Mouse (Mus musculus) heart, embryonic 14.5 days (tissue): ENCODE data around the gene Fam126a. TPM values are rescaled to one million over a fixed set of nuclear protein-coding genes. Genes with fewer than 3 reads are reported as not detected.

Experiments used
- ATAC-seq: fragments of 200-750 bp; cut with Nextera tagmentation; 2 replicates; pipeline ENCODE4 v1.8.0; 2017; ENCODE audit warnings: low read depth, moderate TSS enrichment; ENCODE audit not compliant: insufficient number of reproducible peaks, insufficient read depth, low FRiP score
- H3K27ac ChIP-seq, 2 experiments: fragments of 200-500 bp in 1 of 2; fragments of 300-500 bp in 1 of 2; sonication (generic) in 1 of 2; replicated peaks in 1 of 2; 2 replicates each; pipeline ENCODE4 v1.5.1; 2012 to 2014; ENCODE audit warnings: low read depth in 2 of 2, low read length in 2 of 2, control low read depth in 1 of 2, mild to moderate bottlenecking in 1 of 2, mixed read lengths in 1 of 2; ENCODE audit not compliant: control insufficient read depth in 1 of 2, insufficient read depth in 1 of 2
- H3K27me3 ChIP-seq: fragments of 300-500 bp; sonication (generic); 2 replicates; pipeline ENCODE4 v1.6.1; 2014; ENCODE audit warnings: mild to moderate bottlenecking, low read length, control low read depth; ENCODE audit not compliant: control insufficient read depth, insufficient read depth
- H3K36me3 ChIP-seq: fragments of 300-500 bp; sonication (generic); 2 replicates; pipeline ENCODE4 v1.6.1; 2014; ENCODE audit warnings: mild to moderate bottlenecking, control low read depth, low read length, mixed read lengths; ENCODE audit not compliant: control insufficient read depth, insufficient read depth
- H3K4me1 ChIP-seq, 2 experiments: fragments of 200-500 bp in 1 of 2; fragments of 300-500 bp in 1 of 2; sonication (generic) in 1 of 2; 2 replicates each; pipeline ENCODE4 v1.6.1; 2012 to 2014; ENCODE audit warnings: low read length in 2 of 2, control low read depth in 1 of 2, mixed read lengths in 1 of 2; ENCODE audit not compliant: control insufficient read depth in 2 of 2, insufficient read depth in 2 of 2
- H3K4me2 ChIP-seq: fragments of 300-500 bp; sonication (generic); 2 replicates; pipeline ENCODE4 v1.6.1; 2014; ENCODE audit warnings: mild to moderate bottlenecking, low read length
- H3K4me3 ChIP-seq, 2 experiments: fragments of 200-500 bp in 1 of 2; fragments of 300-500 bp in 1 of 2; sonication (generic) in 1 of 2; 2 replicates each; pipeline ENCODE4 v1.5.1; 2012 to 2014; ENCODE audit warnings: low read length in 2 of 2, mild to moderate bottlenecking in 2 of 2, control low read depth in 1 of 2, low read depth in 1 of 2, moderate library complexity in 1 of 2; ENCODE audit not compliant: control insufficient read depth in 1 of 2, insufficient read depth in 1 of 2
- H3K9ac ChIP-seq: fragments of 300-500 bp; sonication (generic); 2 replicates; pipeline ENCODE4 v1.6.1; 2014; ENCODE audit warnings: mild to moderate bottlenecking, low read length
- H3K9me3 ChIP-seq: fragments of 300-500 bp; sonication (generic); 2 replicates; pipeline ENCODE4 v1.6.1; 2016; ENCODE audit warnings: low read length, control low read depth; ENCODE audit not compliant: control insufficient read depth
- WGBS: fragments of 180-500 bp; shearing (Covaris S2); extraction: QIAGEN DNeasy Blood & Tissue Kit; methylation state at CpG from one replicate; pipeline ENCODE4 v1.1.7; 2014; 5-methylcytosine and 5-hydroxymethylcytosine counted together
- polyA plus RNA-seq: library from polyadenylated mRNA; unstranded; fragments of >200 nt; fragmentation: Nextera tagmentation; extraction: Ambion mirVana; gene quantifications from 2 replicates; pipeline ENCODE4 v1.2.1, GENCODE M21; 2014

Fam126a gene
- polyA plus RNA-seq, 1 experiment from 2014 or later = 45.4 TPM

GRCm38 (mm10) chr5:23919892-23920731, 110.4 kb downstream of the Fam126a start:
- no peak for ATAC-seq
- Histone ChIP-seq H3K36me3 (no peaks in the 10 kb centered on the region), H3K27me3 (no peaks in the 10 kb centered on the region), H3K4me2 (no peak overlapping the region), H3K9ac (no peak overlapping the region), H3K9me3 (no peaks in the 10 kb centered on the region), H3K4me3 (no peak overlapping the region), H3K27ac (peak overlapping the region; percentile 6 to 61), H3K4me1 (peaks cover 22 to 31% of the 10 kb centered on the region in 2 experiments)
- 47% methylated on average over 7 of the region's 7 CpGs for WGBS

- H3K27ac ChIP-seq = no peak overlapping the region
- no peaks in the 10 kb centered on the region for H3K9me3 ChIP-seq
- peaks cover 12% of the 10 kb centered on the region in 2 experiments for H3K4me1 ChIP-seq
- ATAC-seq = no peak
- no peak overlapping the region for H3K4me3 ChIP-seq
- no peaks in the 10 kb centered on the region for H3K36me3 ChIP-seq
- no peak overlapping the region for H3K9ac ChIP-seq
- no peak overlapping the region for H3K4me2 ChIP-seq
- WGBS = 86% methylated on average over 1 of the region's 1 CpGs
- no peaks in the 10 kb centered on the region for H3K27me3 ChIP-seq
These were observed 113.2 kb downstream of the Fam126a start for GRCm38 (mm10) chr5:23917301-23917700.

GRCm38 (mm10) chr5:23911556-23911955, 118.9 kb downstream of the Fam126a start:
- Histone ChIP-seq H3K9ac (no peak overlapping the region), H3K36me3 (no peaks in the 10 kb centered on the region), H3K9me3 (peaks cover 9% of the 10 kb centered on the region; the same call in 1 of the 2 replicates), H3K4me2 (no peak overlapping the region), H3K27me3 (no peaks in the 10 kb centered on the region), H3K4me3 (no peak overlapping the region), H3K27ac (no peak overlapping the region), H3K4me1 (no peaks in the 10 kb centered on the region)
- 83% methylated on average over 1 of the region's 1 CpGs for WGBS
- ATAC-seq = no peak

GRCm38 (mm10) chr5:23909256-23909655, 121.2 kb downstream of the Fam126a start:
- WGBS = 84% methylated on average over 3 of the region's 3 CpGs
- Histone ChIP-seq H3K4me3 (no peak overlapping the region), H3K27me3 (no peaks in the 10 kb centered on the region), H3K9me3 (peaks cover 9% of the 10 kb centered on the region; the same call in 1 of the 2 replicates), H3K4me1 (no peaks in the 10 kb centered on the region), H3K9ac (no peak overlapping the region), H3K36me3 (no peaks in the 10 kb centered on the region), H3K4me2 (no peak overlapping the region), H3K27ac (no peak overlapping the region)
- no peak for ATAC-seq

- 55% methylated on average over 4 of the region's 4 CpGs for WGBS
These were observed 121.9 kb downstream of the Fam126a start for GRCm38 (mm10) chr5:23908486-23909090.

GRCm38 (mm10) chr5:23902221-23902620, 128.3 kb downstream of the Fam126a start:
- no peak overlapping the region for H3K4me3 ChIP-seq
- H3K27ac ChIP-seq = no peak overlapping the region
- H3K9me3 ChIP-seq = 0 out of 2 replicates have a peak, but pooled peaks cover 3% of the 10 kb centered on the region
- no peaks in the 10 kb centered on the region for H3K27me3 ChIP-seq
- H3K36me3 ChIP-seq = no peaks in the 10 kb centered on the region
- no peak overlapping the region for H3K9ac ChIP-seq
- WGBS = 85% methylated on average over 2 of the region's 2 CpGs
- no peaks in the 10 kb centered on the region; a peak in 1 of 4 replicates for H3K4me1 ChIP-seq
- H3K4me2 ChIP-seq = no peak overlapping the region
- ATAC-seq = no peak

More at GRCm38 (mm10) chr5:23908486-23909090, 121.9 kb downstream of the Fam126a start:
- no peak overlapping the region for H3K27ac ChIP-seq
- no peak for ATAC-seq
- H3K4me2 ChIP-seq = no peak overlapping the region
- no peaks in the 10 kb centered on the region for H3K27me3 ChIP-seq
- H3K4me1 ChIP-seq = no peaks in the 10 kb centered on the region; a peak in 1 of 4 replicates
- no peak overlapping the region for H3K9ac ChIP-seq
- H3K9me3 ChIP-seq = peaks cover 9% of the 10 kb centered on the region; the same call in 1 of the 2 replicates
- H3K4me3 ChIP-seq = no peak overlapping the region
- no peaks in the 10 kb centered on the region for H3K36me3 ChIP-seq

GRCm38 (mm10) chr5:23900190-23900589, 130.3 kb downstream of the Fam126a start:
- H3K27ac ChIP-seq = no peak overlapping the region
- 0 out of 2 replicates have a peak, but pooled peaks cover 3% of the 10 kb centered on the region for H3K9me3 ChIP-seq
- 76% methylated on average over 4 of the region's 4 CpGs for WGBS
- H3K4me1 ChIP-seq = no peaks in the 10 kb centered on the region; a peak in 1 of 4 replicates
- no peak overlapping the region for H3K4me3 ChIP-seq
- no peak for ATAC-seq
- H3K36me3 ChIP-seq = no peaks in the 10 kb centered on the region
- no peak overlapping the region for H3K9ac ChIP-seq
- no peak overlapping the region for H3K4me2 ChIP-seq
- H3K27me3 ChIP-seq = no peaks in the 10 kb centered on the region
